Mouse (Mus musculus) thymus, postnatal 4 days (tissue): Measurements from ENCODE around the gene Mtf2.
"Not testable (repeated sequence)": the region's sequence is repeated elsewhere in the genome, so short reads cannot be mapped to it uniquely, and the experiment has no call there.

Experiments used
- DNase-seq: peaks from one replicate; pipeline ENCODE4 v3.0.0; 2021

Mtf2 gene

GRCm38 (mm10) chr5:108085440-108085839 is 20.0 kb downstream of the Mtf2 start:
- DNase-seq, result peak; percentile 32

DNA sequence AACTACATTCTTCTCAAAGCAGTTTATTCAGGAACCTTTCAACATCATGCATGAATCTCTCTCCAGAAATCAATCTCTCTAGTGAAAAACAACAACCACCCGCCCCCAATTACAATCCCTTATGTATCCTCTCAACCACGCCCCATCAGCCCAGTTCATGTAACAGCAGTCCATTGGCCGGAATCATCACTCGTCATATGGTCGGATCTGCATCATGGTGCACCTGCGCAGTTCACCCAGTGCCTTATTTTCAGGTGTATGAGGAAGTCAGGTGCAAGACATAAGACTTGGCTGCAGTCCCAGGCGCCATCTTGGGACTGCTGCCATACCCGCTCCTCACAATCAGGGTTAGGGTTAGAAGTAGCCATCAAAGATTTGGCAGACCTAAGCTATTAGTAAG is 27.3 kb downstream of the Mtf2 start:
- DNase-seq, result not testable (repeated sequence)

GRCm38 (mm10) chr5:108097676-108098075 is 32.2 kb downstream of the Mtf2 start:
- no peak for DNase-seq

- DNase-seq, result no peak
Measured at GRCm38 (mm10) chr5:108100196-108100595, 34.7 kb downstream of the Mtf2 start.

DNA sequence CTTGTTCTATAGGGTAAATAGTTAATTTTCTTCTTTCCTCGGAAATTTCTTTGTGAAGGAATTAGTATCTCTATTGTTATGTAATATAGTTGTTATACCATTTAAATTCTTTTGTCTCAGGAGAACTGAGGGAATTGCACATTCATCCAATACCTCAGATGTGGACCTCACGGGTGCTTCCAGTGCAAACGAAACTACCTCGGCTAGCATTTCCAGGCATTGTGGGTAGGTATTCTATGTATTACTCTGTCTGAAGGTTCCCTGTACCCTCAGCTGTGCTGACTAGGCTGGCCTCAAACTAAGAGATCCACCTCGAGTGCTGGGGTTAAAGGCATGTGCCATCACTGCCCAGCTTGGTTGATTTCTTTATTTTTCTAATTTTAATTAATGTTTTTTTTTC is 38.8 kb downstream of the Mtf2 start:
- no peak for DNase-seq

DNA sequence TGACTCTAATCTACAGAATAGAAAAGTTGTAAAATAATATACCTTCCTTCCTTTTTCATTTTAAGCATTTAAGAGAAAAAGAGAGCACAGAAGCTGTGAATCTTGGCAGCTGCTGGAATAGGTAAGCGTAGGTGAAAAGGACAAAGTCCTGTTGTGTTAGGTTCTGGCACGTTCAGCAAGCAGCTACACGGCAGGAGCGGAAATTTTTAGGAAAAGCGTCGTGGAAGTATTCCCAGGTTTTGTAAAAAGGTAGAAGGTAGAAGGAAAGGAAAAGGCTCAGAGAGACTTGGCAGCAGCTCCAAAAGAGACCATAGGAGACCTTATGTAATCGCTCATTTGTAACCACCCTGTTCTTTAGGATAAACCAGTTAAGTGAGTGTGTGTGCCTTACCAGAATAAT is 43.9 kb downstream of the Mtf2 start:
- DNase-seq, result no peak

DNA sequence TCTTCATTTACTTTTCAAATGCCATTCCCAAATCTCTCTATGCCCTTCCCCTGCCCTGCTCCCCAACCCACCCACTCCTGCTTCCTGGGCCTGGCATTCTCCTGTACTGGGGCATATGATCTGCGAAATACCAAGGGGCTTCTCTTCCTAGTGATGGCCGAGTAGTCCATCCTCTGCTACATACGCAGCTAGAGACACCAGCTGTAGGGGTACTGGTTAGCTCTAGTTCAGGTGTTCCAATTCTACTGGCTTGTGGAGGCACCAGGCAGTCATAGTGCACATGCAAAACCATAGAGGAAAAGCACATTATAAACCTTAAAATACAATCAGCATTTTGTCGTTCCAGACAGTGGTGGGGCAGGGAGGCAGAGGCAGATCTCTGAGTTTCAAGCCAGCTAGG is 52.2 kb downstream of the Mtf2 start:
- DNase-seq, result no peak

DNA sequence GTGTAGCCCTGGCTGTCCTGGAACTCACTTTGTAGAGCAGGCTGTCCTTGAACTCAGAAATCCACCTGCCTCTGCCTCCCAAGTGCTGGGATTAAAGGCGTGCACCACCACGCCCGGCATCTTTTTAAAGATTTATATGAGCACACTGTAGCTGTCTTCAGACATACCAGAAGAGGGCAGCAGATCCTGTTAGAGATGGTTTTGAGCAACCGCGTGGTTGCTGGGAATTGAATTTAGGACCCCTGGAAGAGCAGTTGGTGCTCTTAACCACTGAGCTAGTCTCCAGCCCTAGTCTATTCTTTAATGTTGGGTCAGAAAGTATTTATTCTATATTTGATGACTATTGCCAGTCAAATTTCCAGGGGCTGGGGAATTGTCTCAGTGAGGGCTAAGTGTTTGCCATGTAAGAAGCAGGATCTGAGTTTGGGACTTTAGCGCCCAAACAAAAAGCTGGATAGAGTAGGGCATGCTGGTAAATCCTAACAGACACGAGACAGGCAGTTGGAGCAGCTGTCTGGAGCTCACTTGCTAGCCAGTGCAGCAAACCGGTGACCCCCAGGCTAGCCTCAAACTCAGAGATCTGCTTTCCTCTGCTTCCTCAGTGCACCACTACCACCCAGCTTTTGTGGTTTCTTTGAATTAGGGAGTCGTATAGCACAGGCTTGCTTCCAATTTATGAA is 54.9 kb downstream of the Mtf2 start:
- no peak for DNase-seq

- DNase-seq, result no peak
Measured at GRCm38 (mm10) chr5:108131849-108132440, 66.5 kb downstream of the Mtf2 start.

DNA sequence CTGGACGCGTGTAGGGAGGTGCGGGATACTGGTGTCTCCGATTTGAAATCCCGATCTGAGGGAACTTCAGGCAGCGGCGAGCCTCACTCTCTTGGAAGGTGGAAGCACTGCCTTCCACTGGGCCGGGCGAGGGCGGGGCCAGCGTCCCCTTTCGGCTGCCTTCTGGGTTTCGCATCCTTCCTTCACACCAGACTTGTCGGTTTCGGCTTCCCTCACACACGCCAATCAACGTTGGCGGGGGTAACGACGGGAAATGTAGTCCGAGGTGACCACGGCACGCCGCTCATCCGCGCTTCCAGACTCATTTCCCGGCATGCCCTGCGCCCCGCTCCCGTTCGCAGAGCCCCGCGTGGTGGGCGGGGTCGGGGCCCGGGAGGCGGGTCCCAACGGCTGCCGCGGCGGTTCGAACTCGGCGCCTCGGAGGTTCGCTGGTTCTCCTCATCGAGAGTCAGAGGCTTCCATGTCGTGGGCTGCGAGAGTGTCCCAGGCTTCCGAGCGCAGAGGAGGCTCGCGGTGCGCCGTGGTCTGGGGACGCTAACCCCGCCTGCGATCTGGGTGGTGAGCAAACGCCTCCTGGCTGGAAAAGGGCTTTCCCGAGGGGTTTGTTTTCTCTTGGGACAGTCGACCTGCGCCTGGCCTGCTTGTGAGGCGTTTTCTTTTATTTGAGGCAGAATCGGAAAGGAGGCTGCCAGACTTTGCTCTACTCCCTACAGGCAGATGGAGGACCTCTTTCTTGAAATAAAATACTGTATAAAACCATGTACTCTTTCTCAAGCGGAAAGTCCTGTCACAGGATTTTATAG is 67.2 kb downstream of the Mtf2 start, which contains the start of the genes Tmed5 and Ccdc18:
Gene Tmed5 (minus strand): TSS at position 180 of the 803 bp plus-strand sequence.
Gene Ccdc18 (plus strand): TSS at position 435 of the 803 bp plus-strand sequence.
- DNase-seq, result peak; percentile 99

GRCm38 (mm10) chr5:108152592-108152991 is 87.1 kb downstream of the Mtf2 start:
- no peak for DNase-seq
